Mouse (Mus musculus): Measurements from ENCODE around the gene Bcas3.

Gene Bcas3

DNA sequence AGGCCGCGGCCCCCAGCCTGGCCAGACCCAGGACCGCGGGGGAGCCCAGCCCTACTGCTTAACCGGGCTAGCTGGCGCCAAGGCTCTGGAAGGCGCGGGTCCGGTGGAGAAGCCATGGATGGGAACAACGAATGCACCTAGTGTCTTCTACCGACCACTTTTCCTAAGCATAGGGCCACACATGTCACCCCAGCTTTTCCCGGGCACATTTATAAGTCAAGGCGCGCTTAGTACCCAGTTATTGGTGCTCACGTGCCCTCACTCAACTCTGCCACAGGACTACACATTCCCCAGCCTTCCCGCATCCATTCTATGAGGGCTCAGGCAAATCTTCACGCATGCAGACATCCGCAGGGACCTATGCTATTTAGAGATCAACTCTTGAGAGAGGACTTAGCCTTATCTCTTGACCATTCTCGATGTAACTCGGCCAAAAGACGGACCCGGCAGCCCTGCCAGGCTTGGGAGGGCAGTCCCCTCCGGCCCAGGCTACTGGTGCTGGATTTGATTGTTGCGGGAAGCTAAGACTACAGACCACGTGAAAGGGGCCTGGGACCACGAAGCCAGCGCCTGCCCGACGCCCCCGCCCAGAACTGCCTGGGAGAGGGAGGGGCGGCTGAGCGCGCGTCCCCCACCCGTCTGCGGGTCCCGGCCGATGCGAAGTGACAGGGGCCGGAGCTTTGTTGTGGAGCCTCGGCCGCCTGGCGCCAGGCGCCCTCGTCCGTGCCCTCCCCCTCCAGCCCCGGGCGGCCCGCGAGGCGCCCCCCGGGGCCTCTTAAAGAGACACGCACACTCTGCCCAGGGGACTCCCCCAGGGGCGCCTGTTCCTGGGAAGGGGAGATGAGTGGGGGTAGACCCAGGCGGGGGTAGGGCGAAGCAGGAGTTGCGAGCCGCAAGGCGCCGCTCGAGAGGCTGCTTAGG, 476.8 kb downstream of the Bcas3 start:
- no peak for DNase-seq (ENCODE audit: low read depth, low spot score)
- no peaks in the 10 kb centered on the region for H3K36me3 ChIP-seq (ENCODE audit: control insufficient read depth, insufficient read depth, low read length, poor library complexity, severe bottlenecking)
- H3K27me3 ChIP-seq (ENCODE audit: control insufficient read depth, insufficient read depth, low read length, poor library complexity, severe bottlenecking): peaks cover 3% of the 10 kb centered on the region; the same call in 1 of the 2 replicates

DNA sequence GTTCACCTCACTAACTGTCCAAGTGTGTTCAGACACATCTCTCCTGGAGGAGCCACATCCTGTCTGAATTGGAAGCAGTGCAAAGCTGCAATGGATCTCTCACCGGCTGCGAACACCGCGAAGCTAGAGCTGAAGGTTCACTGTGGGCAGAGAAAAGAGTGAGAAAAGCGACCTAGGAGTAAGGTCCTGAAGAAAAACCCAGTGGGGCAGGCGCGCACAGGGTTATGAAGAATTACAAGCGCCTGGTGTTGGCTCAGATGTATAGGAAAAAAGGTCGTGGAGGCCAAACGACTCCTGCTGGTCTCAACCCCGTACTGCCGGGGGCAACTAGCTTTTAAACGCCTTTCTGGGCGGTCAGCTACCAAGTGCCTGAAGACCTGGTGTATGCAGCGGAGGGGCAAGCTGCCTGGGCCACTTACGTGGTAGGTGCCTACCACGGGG, 478.0 kb downstream of the Bcas3 start:
- H3K36me3 ChIP-seq (ENCODE audit: control insufficient read depth, insufficient read depth, low read length, poor library complexity, severe bottlenecking): no peaks in the 10 kb centered on the region
- no peak for DNase-seq (ENCODE audit: low read depth, low spot score)
- H3K27me3 ChIP-seq (ENCODE audit: control insufficient read depth, insufficient read depth, low read length, poor library complexity, severe bottlenecking): peaks cover 3% of the 10 kb centered on the region

DNA sequence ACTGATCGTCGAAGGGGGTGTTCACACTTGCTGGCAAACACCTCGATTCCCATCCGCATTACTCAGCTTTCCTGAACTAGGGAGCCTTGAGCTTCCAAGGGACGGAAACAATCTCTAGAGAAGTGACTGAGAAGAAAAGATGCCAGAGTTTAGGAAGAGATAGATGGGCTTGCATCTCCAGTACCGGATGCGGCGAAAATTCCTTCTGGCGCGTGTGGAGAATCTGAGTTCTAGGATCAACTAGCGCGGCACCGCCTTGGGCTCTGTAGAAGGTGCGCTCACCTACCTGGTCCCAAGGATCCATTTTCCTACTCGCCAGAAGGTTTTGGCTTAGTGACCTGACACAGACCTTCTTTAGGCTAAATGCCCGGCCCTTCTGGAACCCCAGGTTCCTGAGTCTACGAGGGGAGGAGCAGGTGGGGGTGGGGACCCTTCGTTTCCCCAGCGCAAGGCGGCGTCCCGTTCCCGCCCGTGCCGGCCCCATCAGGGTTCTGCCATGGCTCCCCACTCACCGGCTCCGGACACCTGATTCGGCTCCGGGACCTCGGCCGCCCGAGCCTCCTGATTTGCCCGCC, 478.8 kb downstream of the Bcas3 start:
- no peaks in the 10 kb centered on the region for H3K36me3 ChIP-seq (ENCODE audit: control insufficient read depth, insufficient read depth, low read length, poor library complexity, severe bottlenecking)
- no peak for DNase-seq (ENCODE audit: low read depth, low spot score)

DNA sequence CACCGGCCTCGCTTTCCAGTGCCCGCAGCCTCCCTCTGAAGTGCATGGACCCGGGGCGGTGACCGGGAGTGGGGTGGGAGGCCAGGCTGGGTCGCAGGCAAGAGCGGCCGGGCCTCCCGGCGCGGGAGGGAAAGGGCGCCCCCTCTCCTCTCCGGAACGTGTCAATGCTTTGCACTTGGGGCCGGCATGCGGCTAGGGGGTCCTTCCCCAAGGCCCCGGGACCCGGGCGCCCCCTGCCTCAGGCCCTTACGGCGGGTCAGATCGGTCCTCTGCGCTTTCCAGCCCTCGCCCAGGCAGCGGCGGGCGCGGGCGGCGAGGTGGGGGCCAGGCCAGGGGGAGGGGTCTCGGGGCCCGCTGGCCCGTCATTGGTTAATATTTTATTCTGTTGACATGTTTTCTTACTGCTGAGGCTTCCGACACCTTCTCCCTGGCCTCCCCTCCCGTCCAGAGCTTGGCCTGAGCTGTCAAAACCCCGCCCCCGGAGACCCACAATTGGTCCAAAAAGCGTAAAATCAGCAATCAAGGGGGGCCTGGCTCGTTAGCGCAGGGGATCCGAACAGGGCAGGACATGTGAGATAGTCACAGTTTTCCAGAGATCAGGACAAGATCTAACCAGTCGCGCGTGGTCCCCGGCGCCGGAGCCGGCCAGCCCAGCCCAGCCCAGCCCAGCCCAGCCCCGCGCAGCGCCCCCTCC, 479.4 kb downstream of the Bcas3 start, which contains the start of gene Tbx2:
Tbx2 (plus strand) TSS at position 321 of the 694 bp plus-strand sequence.
- DNase-seq (ENCODE audit: low read depth, low spot score): no peak
- H3K27me3 ChIP-seq (ENCODE audit: control insufficient read depth, insufficient read depth, low read length, poor library complexity, severe bottlenecking): peaks cover 5% of the 10 kb centered on the region
- no peaks in the 10 kb centered on the region for H3K36me3 ChIP-seq (ENCODE audit: control insufficient read depth, insufficient read depth, low read length, poor library complexity, severe bottlenecking)

More for the DNA sequence above, 478.8 kb downstream of the Bcas3 start:
- peaks cover 5% of the 10 kb centered on the region for H3K27me3 ChIP-seq (ENCODE audit: control insufficient read depth, insufficient read depth, low read length, poor library complexity, severe bottlenecking)

DNA sequence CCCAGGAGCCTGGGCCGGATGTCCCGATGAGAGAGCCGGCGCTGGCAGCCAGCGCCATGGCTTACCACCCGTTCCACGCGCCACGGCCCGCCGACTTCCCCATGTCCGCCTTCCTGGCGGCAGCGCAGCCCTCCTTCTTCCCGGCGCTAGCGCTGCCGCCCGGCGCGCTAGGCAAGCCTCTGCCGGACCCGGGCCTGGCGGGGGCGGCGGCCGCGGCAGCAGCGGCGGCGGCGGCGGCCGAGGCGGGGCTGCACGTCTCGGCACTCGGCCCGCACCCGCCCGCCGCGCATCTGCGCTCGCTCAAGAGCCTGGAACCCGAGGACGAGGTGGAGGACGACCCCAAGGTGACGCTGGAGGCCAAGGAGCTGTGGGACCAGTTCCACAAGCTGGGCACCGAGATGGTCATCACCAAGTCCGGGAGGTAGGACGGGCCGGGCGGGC, 480.1 kb downstream of the Bcas3 start:
- H3K36me3 ChIP-seq (ENCODE audit: control insufficient read depth, insufficient read depth, low read length, poor library complexity, severe bottlenecking): no peaks in the 10 kb centered on the region
- DNase-seq (ENCODE audit: low read depth, low spot score): no peak

DNA sequence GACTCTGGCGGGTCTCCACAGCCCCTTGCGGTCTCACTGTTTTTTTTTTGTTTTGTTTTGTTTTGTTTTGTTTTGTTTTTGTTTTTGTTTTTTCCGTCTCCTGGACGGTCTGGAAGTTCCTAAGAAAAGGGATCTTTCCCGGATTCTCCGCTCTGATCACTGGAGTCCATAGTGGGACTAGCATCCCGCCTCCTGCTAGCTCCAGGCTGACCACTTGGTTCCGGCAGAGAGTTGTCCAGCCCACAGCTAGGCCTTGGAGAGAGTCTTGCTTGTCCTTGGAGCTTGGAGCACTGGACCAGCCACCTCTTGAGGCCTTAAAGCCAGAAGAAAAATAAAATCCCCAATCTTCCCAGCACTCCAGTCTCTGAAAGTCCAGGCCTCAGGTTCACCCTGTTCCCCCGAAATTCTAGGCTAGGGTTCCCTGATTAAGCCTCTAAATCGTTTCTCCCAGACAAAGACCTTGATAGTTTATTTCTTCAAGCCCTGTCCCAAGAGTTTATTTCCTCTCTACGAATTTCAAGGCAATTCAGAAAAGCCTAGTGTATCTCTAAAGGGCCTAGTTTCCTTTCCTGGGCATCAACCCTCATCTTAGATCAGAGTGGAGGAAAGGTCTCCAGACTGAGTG, 480.9 kb downstream of the Bcas3 start:
- Histone ChIP-seq H3K36me3 (ENCODE audit: control insufficient read depth, insufficient read depth, low read length, poor library complexity, severe bottlenecking) (no peaks in the 10 kb centered on the region), H3K27me3 (ENCODE audit: control insufficient read depth, insufficient read depth, low read length, poor library complexity, severe bottlenecking) (peaks cover 5% of the 10 kb centered on the region)
- no peak for DNase-seq (ENCODE audit: low read depth, low spot score)

More for the DNA sequence above, 480.1 kb downstream of the Bcas3 start:
- peaks cover 5% of the 10 kb centered on the region for H3K27me3 ChIP-seq (ENCODE audit: control insufficient read depth, insufficient read depth, low read length, poor library complexity, severe bottlenecking)

DNA sequence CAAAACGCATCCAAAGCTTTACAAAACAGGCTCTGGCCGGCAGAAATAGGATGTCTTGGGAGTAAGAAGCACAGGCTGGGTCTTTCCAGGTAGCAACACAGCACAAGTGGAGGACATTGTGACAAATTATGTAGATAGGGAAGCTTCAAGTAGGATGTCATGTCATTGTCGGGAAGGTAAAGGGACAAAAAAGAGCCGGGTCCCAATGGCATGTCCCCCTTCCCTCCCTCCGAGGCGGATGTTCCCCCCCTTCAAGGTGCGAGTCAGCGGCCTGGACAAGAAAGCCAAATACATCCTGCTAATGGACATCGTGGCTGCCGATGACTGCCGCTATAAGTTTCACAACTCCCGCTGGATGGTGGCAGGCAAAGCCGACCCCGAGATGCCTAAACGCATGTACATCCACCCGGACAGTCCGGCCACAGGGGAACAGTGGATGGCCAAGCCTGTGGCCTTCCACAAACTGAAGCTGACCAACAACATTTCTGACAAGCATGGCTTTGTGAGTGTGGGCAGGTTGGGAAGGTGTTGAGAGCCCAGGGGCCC, 481.5 kb downstream of the Bcas3 start:
- no peak for DNase-seq (ENCODE audit: low read depth, low spot score)
- H3K36me3 ChIP-seq (ENCODE audit: control insufficient read depth, insufficient read depth, low read length, poor library complexity, severe bottlenecking): no peaks in the 10 kb centered on the region
- peaks cover 5% of the 10 kb centered on the region for H3K27me3 ChIP-seq (ENCODE audit: control insufficient read depth, insufficient read depth, low read length, poor library complexity, severe bottlenecking)

DNA sequence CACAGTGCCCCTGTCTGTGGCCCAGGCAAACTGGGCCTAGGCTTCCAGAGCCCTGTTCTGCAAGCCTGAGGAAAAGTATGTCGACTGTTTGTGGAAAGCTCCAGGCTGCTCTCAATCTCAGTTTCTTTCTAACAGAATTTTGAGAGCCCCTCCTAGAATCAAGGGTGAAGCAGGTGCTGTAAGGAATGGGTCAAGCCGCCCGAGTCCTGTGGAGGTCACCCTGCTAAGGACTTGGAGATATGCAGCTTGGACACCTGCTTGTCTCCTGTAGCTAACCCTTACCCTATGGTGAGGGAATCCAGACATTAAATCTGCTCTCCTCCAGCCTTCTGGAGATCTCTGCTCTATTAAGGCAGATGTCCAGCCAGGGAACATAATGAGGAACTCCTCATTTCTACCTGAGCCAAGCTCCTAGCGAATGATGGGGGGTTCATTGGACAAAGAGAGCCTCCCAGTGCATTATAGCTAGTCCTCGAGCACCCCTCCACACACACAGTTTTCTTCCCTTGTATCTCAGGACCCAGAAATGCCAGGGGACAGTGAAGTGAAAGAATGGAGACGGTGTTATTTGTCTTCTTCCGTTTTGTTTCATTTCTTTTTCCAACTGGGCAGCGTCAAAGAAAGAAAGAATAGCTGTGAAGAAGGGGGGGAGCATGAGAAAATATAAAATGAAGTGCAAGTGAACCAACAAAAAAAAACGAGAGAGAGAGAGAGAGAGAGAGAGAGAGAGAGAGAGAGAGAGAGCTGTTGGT, 482.2 kb downstream of the Bcas3 start:
- DNase-seq (ENCODE audit: low read depth, low spot score): no peak
- H3K27me3 ChIP-seq (ENCODE audit: control insufficient read depth, insufficient read depth, low read length, poor library complexity, severe bottlenecking): peaks cover 5% of the 10 kb centered on the region

DNA sequence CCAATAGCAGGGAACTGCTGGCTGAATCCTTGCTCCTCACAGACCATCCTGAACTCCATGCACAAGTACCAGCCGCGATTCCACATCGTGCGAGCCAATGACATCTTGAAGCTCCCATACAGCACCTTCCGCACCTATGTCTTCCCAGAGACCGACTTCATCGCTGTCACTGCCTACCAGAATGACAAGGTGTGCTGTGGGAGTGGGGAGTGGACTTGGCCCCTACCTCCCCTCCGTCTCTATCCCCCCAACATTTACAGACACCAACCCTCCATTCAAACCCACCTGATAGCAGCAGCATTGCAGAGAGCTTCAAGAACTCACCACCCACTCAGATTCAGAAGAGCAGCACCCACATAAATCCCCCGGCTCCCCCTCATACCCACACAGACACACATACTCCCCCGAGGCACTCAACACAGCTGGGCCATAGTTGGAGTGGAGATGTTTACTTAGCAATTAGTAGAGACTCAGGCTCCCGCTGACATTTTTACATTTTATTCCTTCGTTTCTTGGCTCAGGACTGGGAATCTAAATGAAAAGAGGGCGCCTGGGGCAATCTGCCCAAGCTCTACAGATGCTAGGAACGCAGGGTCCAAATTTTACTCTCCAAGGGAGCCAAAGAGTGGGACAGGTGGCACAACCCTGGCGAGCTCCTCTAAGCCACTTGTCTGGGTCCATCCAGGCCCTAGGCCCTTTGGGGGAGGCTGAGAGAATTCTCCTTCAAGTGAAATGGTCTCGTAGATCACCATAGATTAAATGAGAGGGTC, 483.0 kb downstream of the Bcas3 start:
- no peak for DNase-seq (ENCODE audit: low read depth, low spot score)

More for the DNA sequence above, 482.2 kb downstream of the Bcas3 start:
- no peaks in the 10 kb centered on the region for H3K36me3 ChIP-seq (ENCODE audit: control insufficient read depth, insufficient read depth, low read length, poor library complexity, severe bottlenecking)

DNA sequence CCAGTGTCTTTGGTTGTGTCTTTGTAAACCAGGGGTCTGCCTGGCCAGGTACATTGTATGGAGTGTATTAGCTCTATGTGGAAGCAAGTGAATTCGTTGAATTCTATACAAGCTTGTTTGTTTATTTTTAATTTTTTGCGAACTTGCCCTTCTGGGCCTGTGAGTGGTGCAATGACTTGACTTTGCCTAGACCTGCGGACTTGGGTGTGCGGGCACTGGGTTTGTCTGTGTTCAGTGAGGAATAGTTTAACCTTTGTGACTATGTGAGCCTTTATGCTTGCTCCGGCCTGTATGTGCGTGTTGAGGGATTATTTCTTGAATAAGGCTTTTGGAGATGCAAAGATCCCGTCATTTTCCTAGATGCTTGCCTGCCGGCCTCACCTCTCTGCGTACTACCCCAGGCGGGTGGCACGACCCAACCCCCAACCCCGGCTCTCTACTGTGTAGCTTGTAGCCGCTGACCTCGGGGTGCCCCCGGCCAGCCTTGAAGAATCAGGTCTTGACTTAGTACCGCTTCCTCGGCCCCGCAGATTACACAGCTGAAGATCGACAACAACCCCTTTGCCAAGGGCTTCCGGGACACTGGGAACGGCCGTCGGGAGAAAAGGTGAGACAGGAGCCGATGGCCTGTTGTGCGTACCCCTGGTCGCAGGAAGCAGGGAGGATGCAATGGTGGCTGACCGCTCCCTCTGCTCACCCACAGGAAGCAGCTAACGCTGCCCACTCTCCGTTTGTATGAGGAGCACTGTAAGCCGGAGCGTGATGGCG, 483.7 kb downstream of the Bcas3 start:
- Histone ChIP-seq H3K36me3 (ENCODE audit: control insufficient read depth, insufficient read depth, low read length, poor library complexity, severe bottlenecking) (no peaks in the 10 kb centered on the region), H3K27me3 (ENCODE audit: control insufficient read depth, insufficient read depth, low read length, poor library complexity, severe bottlenecking) (peaks cover 5% of the 10 kb centered on the region)
- DNase-seq (ENCODE audit: low read depth, low spot score): no peak

More for the DNA sequence above, 483.0 kb downstream of the Bcas3 start:
- peaks cover 5% of the 10 kb centered on the region for H3K27me3 ChIP-seq (ENCODE audit: control insufficient read depth, insufficient read depth, low read length, poor library complexity, severe bottlenecking)
- H3K36me3 ChIP-seq (ENCODE audit: control insufficient read depth, insufficient read depth, low read length, poor library complexity, severe bottlenecking): no peaks in the 10 kb centered on the region

DNA sequence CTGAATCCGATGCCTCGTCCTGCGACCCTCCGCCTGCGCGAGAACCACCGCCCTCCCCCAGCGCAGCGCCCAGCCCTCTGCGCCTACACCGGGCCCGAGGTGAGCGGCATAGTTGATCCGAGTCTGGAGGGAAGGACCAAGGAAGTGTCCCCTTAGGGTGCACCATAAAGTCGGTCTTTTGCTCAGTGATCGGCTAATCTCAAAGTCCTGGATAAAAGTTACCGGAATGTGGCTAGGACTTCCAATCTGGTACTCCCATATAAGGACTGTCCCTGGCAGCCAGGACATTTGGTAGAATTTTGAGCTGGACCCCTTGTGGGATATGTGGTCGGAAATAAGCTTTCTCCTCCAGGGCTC, 484.3 kb downstream of the Bcas3 start:
- Histone ChIP-seq H3K36me3 (ENCODE audit: control insufficient read depth, insufficient read depth, low read length, poor library complexity, severe bottlenecking) (no peaks in the 10 kb centered on the region), H3K27me3 (ENCODE audit: control insufficient read depth, insufficient read depth, low read length, poor library complexity, severe bottlenecking) (peaks cover 1% of the 10 kb centered on the region)
- DNase-seq (ENCODE audit: low read depth, low spot score): no peak

DNA sequence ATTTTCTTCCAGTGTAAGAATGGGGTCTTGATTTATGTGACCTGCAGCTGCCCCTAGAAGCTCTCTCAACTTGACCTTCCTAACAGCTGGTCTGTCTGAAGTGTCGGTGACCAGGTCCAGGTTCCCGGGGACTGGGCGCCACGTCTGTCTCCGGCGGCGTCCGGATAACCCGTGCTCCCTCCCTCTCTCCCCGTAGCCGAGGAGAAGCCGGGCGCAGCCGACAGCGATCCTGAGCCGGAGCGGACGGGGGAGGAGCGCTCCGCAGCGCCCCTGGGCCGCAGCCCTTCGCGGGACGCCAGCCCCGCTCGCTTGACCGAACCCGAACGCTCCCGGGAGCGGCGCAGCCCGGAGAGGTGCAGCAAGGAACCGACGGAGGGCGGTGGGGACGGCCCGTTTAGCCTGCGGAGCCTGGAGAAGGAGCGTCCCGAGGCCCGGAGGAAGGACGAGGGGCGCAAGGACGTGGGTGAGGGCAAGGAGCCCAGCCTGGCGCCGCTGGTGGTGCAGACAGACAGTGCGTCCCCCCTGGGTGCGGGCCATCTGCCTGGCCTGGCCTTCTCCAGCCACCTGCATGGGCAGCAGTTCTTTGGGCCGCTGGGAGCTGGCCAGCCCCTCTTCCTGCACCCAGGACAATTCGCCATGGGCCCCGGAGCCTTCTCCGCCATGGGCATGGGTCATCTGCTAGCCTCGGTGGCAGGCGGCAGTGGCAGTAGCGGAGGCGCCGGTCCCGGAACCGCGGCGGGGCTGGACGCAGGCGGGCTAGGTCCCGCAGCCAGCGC, 484.9 kb downstream of the Bcas3 start:
- Histone ChIP-seq H3K27me3 (ENCODE audit: control insufficient read depth, insufficient read depth, low read length, poor library complexity, severe bottlenecking) (peaks cover 1% of the 10 kb centered on the region), H3K36me3 (ENCODE audit: control insufficient read depth, insufficient read depth, low read length, poor library complexity, severe bottlenecking) (no peaks in the 10 kb centered on the region)
- no peak for DNase-seq (ENCODE audit: low read depth, low spot score)
